Mouse (Mus musculus): ENCODE data around the gene Lgals12. TPM values are rescaled to one million over a fixed set of nuclear protein-coding genes. Genes with fewer than 3 reads are reported as not detected.

The Lgals12 gene
- polyA plus RNA-seq, 1 experiment from 2014 or later, result 2.3 TPM

GRCm38 (mm10) chr19:7581042-7581441, 26.0 kb downstream of the Lgals12 start:
- H3K27me3 ChIP-seq (replicated peaks), result no peaks in the 10 kb centered on the region
- peak; percentile 84 for ATAC-seq (ENCODE audit: insufficient read depth, low FRiP score, low read depth)
- 42% methylated on average over 5 of the region's 5 CpGs for WGBS
- no peak overlapping the region; the same call in 1 of the 2 replicates for H3K4me2 ChIP-seq
- H3K9ac ChIP-seq, result no peak overlapping the region
- no peak overlapping the region for H3K4me3 ChIP-seq (replicated peaks)
- no peaks in the 10 kb centered on the region for H3K36me3 ChIP-seq
- H3K9me3 ChIP-seq, result no peaks in the 10 kb centered on the region
- H3K4me1 ChIP-seq, result 0 out of 2 replicates have a peak, but pooled peaks cover 3% of the 10 kb centered on the region
- peak overlapping the region; percentile 44 for H3K27ac ChIP-seq

GRCm38 (mm10) chr19:7577710-7578109, 29.3 kb downstream of the Lgals12 start:
- 74% methylated on average over 3 of the region's 3 CpGs for WGBS

GRCm38 (mm10) chr19:7576180-7576579, 30.8 kb downstream of the Lgals12 start:
- Histone ChIP-seq H3K4me2 (no peak overlapping the region), H3K27ac (no peak overlapping the region), H3K4me3 (replicated peaks) (no peak overlapping the region), H3K9me3 (no peaks in the 10 kb centered on the region), H3K36me3 (no peaks in the 10 kb centered on the region), H3K4me1 (0 out of 2 replicates have a peak, but pooled peaks cover 3% of the 10 kb centered on the region), H3K27me3 (replicated peaks) (no peaks in the 10 kb centered on the region), H3K9ac (no peak overlapping the region)
- ATAC-seq (ENCODE audit: insufficient read depth, low FRiP score, low read depth), result no peak
- 88% methylated on average over 1 of the region's 1 CpGs for WGBS

More at GRCm38 (mm10) chr19:7577710-7578109, 29.3 kb downstream of the Lgals12 start:
- Histone ChIP-seq H3K4me3 (replicated peaks) (no peak overlapping the region), H3K9me3 (no peaks in the 10 kb centered on the region), H3K9ac (no peak overlapping the region), H3K36me3 (no peaks in the 10 kb centered on the region), H3K4me1 (0 out of 2 replicates have a peak, but pooled peaks cover 3% of the 10 kb centered on the region), H3K27me3 (replicated peaks) (no peaks in the 10 kb centered on the region), H3K4me2 (no peak overlapping the region), H3K27ac (no peak overlapping the region)
- no peak for ATAC-seq (ENCODE audit: insufficient read depth, low FRiP score, low read depth)

- Histone ChIP-seq H3K4me3 (replicated peaks) (no peak overlapping the region), H3K4me1 (no peaks in the 10 kb centered on the region), H3K27me3 (replicated peaks) (no peaks in the 10 kb centered on the region), H3K27ac (no peak overlapping the region), H3K36me3 (no peaks in the 10 kb centered on the region), H3K4me2 (no peak overlapping the region), H3K9me3 (no peaks in the 10 kb centered on the region), H3K9ac (no peak overlapping the region)
- no peak for ATAC-seq (ENCODE audit: insufficient read depth, low FRiP score, low read depth)
- WGBS, result 81% methylated on average over 5 of the region's 5 CpGs
These were observed 37.3 kb downstream of the Lgals12 start for GRCm38 (mm10) chr19:7569650-7570049.

GRCm38 (mm10) chr19:7568364-7568763, 38.6 kb downstream of the Lgals12 start:
- no peaks in the 10 kb centered on the region for H3K4me1 ChIP-seq
- no peak overlapping the region for H3K27ac ChIP-seq
- no peaks in the 10 kb centered on the region for H3K36me3 ChIP-seq
- no peak overlapping the region for H3K4me3 ChIP-seq (replicated peaks)
- WGBS, result 52% methylated on average over 3 of the region's 3 CpGs
- H3K4me2 ChIP-seq, result no peak overlapping the region
- H3K27me3 ChIP-seq (replicated peaks), result no peaks in the 10 kb centered on the region
- no peaks in the 10 kb centered on the region for H3K9me3 ChIP-seq
- ATAC-seq (ENCODE audit: insufficient read depth, low FRiP score, low read depth), result no peak
- H3K9ac ChIP-seq, result no peak overlapping the region

GRCm38 (mm10) chr19:7566826-7567225, 40.2 kb downstream of the Lgals12 start:
- Histone ChIP-seq H3K27ac (no peak overlapping the region), H3K9me3 (no peaks in the 10 kb centered on the region), H3K9ac (no peak overlapping the region), H3K4me1 (no peaks in the 10 kb centered on the region), H3K36me3 (no peaks in the 10 kb centered on the region), H3K27me3 (replicated peaks) (no peaks in the 10 kb centered on the region), H3K4me3 (replicated peaks) (no peak overlapping the region), H3K4me2 (no peak overlapping the region)
- 74% methylated on average over 3 of the region's 3 CpGs for WGBS
- ATAC-seq (ENCODE audit: insufficient read depth, low FRiP score, low read depth), result no peak

- no peak for ATAC-seq (ENCODE audit: insufficient read depth, low FRiP score, low read depth)
- Histone ChIP-seq H3K9me3 (no peaks in the 10 kb centered on the region), H3K9ac (no peak overlapping the region), H3K27me3 (replicated peaks) (no peaks in the 10 kb centered on the region), H3K4me1 (no peaks in the 10 kb centered on the region), H3K27ac (no peak overlapping the region), H3K4me2 (no peak overlapping the region), H3K36me3 (no peaks in the 10 kb centered on the region), H3K4me3 (replicated peaks) (no peak overlapping the region)
- 75% methylated on average over 1 of the region's 1 CpGs for WGBS
These were observed 42.5 kb downstream of the Lgals12 start for GRCm38 (mm10) chr19:7564457-7564856.

- H3K27me3 ChIP-seq (replicated peaks), result no peaks in the 10 kb centered on the region
- H3K9me3 ChIP-seq, result no peaks in the 10 kb centered on the region
- no peak overlapping the region for H3K4me3 ChIP-seq (replicated peaks)
- no peaks in the 10 kb centered on the region for H3K4me1 ChIP-seq
- no peaks in the 10 kb centered on the region for H3K36me3 ChIP-seq
- no peak for ATAC-seq (ENCODE audit: insufficient read depth, low FRiP score, low read depth)
- H3K4me2 ChIP-seq, result no peak overlapping the region
- 70% methylated on average over 2 of the region's 2 CpGs for WGBS
- H3K27ac ChIP-seq, result no peak overlapping the region
- H3K9ac ChIP-seq, result no peak overlapping the region
These were observed 43.3 kb downstream of the Lgals12 start for GRCm38 (mm10) chr19:7563676-7564075.

- Histone ChIP-seq H3K9ac (no peak overlapping the region), H3K4me1 (0 out of 2 replicates have a peak, but pooled peaks cover 7% of the 10 kb centered on the region), H3K27ac (no peak overlapping the region), H3K4me2 (no peak overlapping the region), H3K27me3 (replicated peaks) (no peaks in the 10 kb centered on the region), H3K4me3 (replicated peaks) (no peak overlapping the region), H3K36me3 (no peaks in the 10 kb centered on the region), H3K9me3 (no peaks in the 10 kb centered on the region)
- ATAC-seq (ENCODE audit: insufficient read depth, low FRiP score, low read depth), result no peak
- 78% methylated on average over 10 of the region's 10 CpGs for WGBS
These were observed 44.3 kb downstream of the Lgals12 start for GRCm38 (mm10) chr19:7562601-7563129.

- Histone ChIP-seq H3K4me2 (no peak overlapping the region), H3K9me3 (no peaks in the 10 kb centered on the region), H3K4me3 (replicated peaks) (no peak overlapping the region), H3K27me3 (replicated peaks) (no peaks in the 10 kb centered on the region), H3K4me1 (0 out of 2 replicates have a peak, but pooled peaks cover 9% of the 10 kb centered on the region), H3K9ac (no peak overlapping the region), H3K36me3 (no peaks in the 10 kb centered on the region), H3K27ac (no peak overlapping the region)
- 54% methylated on average over 3 of the region's 3 CpGs for WGBS
- ATAC-seq (ENCODE audit: insufficient read depth, low FRiP score, low read depth), result no peak
These were observed 45.5 kb downstream of the Lgals12 start for GRCm38 (mm10) chr19:7561456-7561855.

- 57% methylated on average over 4 of the region's 4 CpGs for WGBS
- no peaks in the 10 kb centered on the region for H3K36me3 ChIP-seq
- H3K4me2 ChIP-seq, result no peak overlapping the region
- no peaks in the 10 kb centered on the region for H3K9me3 ChIP-seq
- no peaks in the 10 kb centered on the region for H3K27me3 ChIP-seq (replicated peaks)
- ATAC-seq (ENCODE audit: insufficient read depth, low FRiP score, low read depth), result no peak
- no peak overlapping the region for H3K27ac ChIP-seq
- H3K4me1 ChIP-seq, result 0 out of 2 replicates have a peak, but pooled peaks cover 9% of the 10 kb centered on the region
- no peak overlapping the region for H3K4me3 ChIP-seq (replicated peaks)
- H3K9ac ChIP-seq, result no peak overlapping the region
These were observed 47.0 kb downstream of the Lgals12 start for GRCm38 (mm10) chr19:7559986-7560385.

- Histone ChIP-seq H3K4me2 (peak overlapping the region; percentile 88), H3K36me3 (no peaks in the 10 kb centered on the region), H3K9me3 (no peaks in the 10 kb centered on the region), H3K27ac (no peak overlapping the region), H3K4me1 (0 out of 2 replicates have a peak, but pooled peaks cover 9% of the 10 kb centered on the region), H3K27me3 (replicated peaks) (no peaks in the 10 kb centered on the region), H3K4me3 (replicated peaks) (peak overlapping the region; percentile 53; the same call in 1 of the 2 replicates), H3K9ac (no peak overlapping the region)
- ATAC-seq (ENCODE audit: insufficient read depth, low FRiP score, low read depth), result no peak
- 73% methylated on average over 4 of the region's 4 CpGs for WGBS
These were observed 48.3 kb downstream of the Lgals12 start for GRCm38 (mm10) chr19:7558675-7559074.
